Mouse (Mus musculus): ENCODE data around the gene Gm20388.

DNA sequence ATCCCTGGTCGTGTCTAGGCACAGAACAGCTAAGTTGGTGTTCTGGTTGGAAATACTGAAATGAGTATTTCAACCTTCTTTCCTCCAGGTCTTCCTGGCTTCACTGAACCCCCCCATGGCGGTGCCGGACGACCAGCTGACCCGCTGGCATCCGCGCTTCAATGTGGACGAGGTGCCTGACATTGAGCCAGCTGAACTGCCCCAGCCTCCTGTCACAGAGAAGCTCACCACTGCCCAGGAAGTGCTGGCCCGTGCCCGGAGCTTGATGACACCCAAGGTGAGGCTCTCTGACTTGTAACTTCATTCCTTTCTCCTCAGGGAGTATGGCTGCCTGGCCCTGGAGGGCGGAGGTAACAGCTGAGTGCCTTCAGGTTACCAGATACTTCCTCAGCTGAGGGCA, 2660.5 kb downstream of the Gm20388 start:
- TF ChIP-seq POLR2A (IDR thresholded peaks at IDR 0.05; ENCODE audit: low read depth, low read length), result no peak
- no peak for TF ChIP-seq CTCF (conservative IDR thresholded peaks at IDR 0.05; ENCODE audit: insufficient read depth, insufficient read length, low read depth, low read length)

Measured in kidney, adult 2 months (tissue).